Mouse (Mus musculus) lung, embryonic 15.5 days (tissue): ENCODE data around the gene Nrk. TPM values are rescaled to one million over a fixed set of nuclear protein-coding genes. Genes with fewer than 3 reads are reported as not detected.

Experiments
- ATAC-seq: fragments of 200-750 bp; cut with Nextera tagmentation; 2 replicates; pipeline ENCODE4 v1.8.0; 2017; ENCODE audit warnings: moderate number of reproducible peaks, borderline replicate concordance; ENCODE audit not compliant: low FRiP score, low TSS enrichment; ENCODE audit errors: extremely low read depth
- H3K27ac ChIP-seq: fragments of 300-500 bp; sonication (generic); 2 replicates; pipeline ENCODE4 v1.5.1; 2015; ENCODE audit warnings: moderate library complexity, mild to moderate bottlenecking, inconsistent platforms
- H3K27me3 ChIP-seq: fragments of 300-500 bp; sonication (generic); 2 replicates; pipeline ENCODE4 v1.6.1; 2015; ENCODE audit warnings: inconsistent platforms
- H3K36me3 ChIP-seq: fragments of 300-500 bp; sonication (generic); 2 replicates; pipeline ENCODE4 v1.6.1; 2015; ENCODE audit warnings: inconsistent platforms
- H3K4me1 ChIP-seq: fragments of 300-500 bp; sonication (generic); 2 replicates; pipeline ENCODE4 v1.6.1; 2015; ENCODE audit warnings: inconsistent platforms
- H3K4me2 ChIP-seq: fragments of 300-500 bp; sonication (generic); 2 replicates; pipeline ENCODE4 v1.6.1; 2015; ENCODE audit warnings: inconsistent platforms, mild to moderate bottlenecking, moderate library complexity
- H3K4me3 ChIP-seq: fragments of 300-500 bp; sonication (generic); 2 replicates; pipeline ENCODE4 v1.5.1; 2015; ENCODE audit warnings: mild to moderate bottlenecking, inconsistent platforms
- H3K9ac ChIP-seq: fragments of 300-500 bp; sonication (generic); 2 replicates; pipeline ENCODE4 v1.6.1; 2015; ENCODE audit warnings: inconsistent platforms
- H3K9me3 ChIP-seq: fragments of 300-500 bp; sonication (generic); 2 replicates; pipeline ENCODE4 v1.6.1; 2016; ENCODE audit warnings: inconsistent platforms
- WGBS: fragments of 180-500 bp; shearing (Covaris S2); methylation state at CpG from one replicate; pipeline ENCODE4 v1.1.7; 2015; 5-methylcytosine and 5-hydroxymethylcytosine counted together
- polyA plus RNA-seq: library from polyadenylated mRNA; unstranded; fragments of >200 nt; fragmentation: Nextera tagmentation; extraction: Ambion mirVana; gene quantifications from 2 replicates; pipeline ENCODE4 v1.2.1, GENCODE M21; 2015

Nrk gene
- polyA plus RNA-seq = 13.4 and 14.0 TPM in 2 replicates

- peak within 1 kb of the TSS; percentile 24 for H3K9ac ChIP-seq
- H3K27ac ChIP-seq = no peak within 1 kb of the TSS
- H3K36me3 ChIP-seq = no peaks in the 10 kb centered on the region
- no peaks in the 10 kb centered on the region for H3K9me3 ChIP-seq
- H3K4me1 ChIP-seq = no peaks in the 10 kb centered on the region
- peak within 1 kb of the TSS; percentile 75 for H3K4me2 ChIP-seq
- H3K4me3 ChIP-seq = peak within 1 kb of the TSS; percentile 48
- WGBS = 15% methylated on average over 37 of the region's 55 CpGs
- ATAC-seq = peak; percentile 91
- peaks cover 7% of the 10 kb centered on the region for H3K27me3 ChIP-seq
Observed at GRCm38 (mm10) chrX:138914041-138914776, at the start of gene Nrk. TSS of gene Nrk (plus strand) at chrX:138914430.

GRCm38 (mm10) chrX:138913366-138913765 is 864 bp upstream of the Nrk start:
- Histone ChIP-seq H3K9me3 (no peaks in the 10 kb centered on the region), H3K9ac (no peak overlapping the region), H3K4me3 (peak overlapping the region; percentile 48), H3K27ac (no peak overlapping the region), H3K27me3 (peaks cover 7% of the 10 kb centered on the region), H3K36me3 (no peaks in the 10 kb centered on the region), H3K4me1 (no peaks in the 10 kb centered on the region), H3K4me2 (peak overlapping the region; percentile 75)
- 23% methylated on average over 8 of the region's 8 CpGs for WGBS
- no peak for ATAC-seq

DNA sequence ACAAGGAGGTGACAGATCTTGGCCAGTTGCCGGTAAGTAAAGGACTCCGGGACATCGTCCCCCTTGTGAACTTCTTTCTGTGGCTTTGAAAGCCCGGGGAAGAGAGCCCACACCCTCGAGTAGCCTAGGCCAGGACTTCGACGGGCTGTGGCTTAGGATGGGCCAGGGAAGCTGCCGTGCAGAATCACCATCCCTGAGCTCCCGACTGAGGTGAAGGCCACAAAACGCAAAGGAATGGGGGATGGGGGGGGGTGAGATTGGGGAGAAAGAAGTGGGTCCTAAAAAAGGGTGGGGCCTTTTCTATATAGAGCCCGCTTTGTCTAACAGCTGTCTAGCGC is 516 bp downstream of the Nrk start:
- whole genome bisulfite sequencing = 26% methylated on average over 12 of the region's 12 CpGs
- peak; percentile 69; the same call in 1 of the 2 replicates for ATAC-seq
- H3K4me3 ChIP-seq = peak overlapping the region; percentile 48
- no peaks in the 10 kb centered on the region for H3K9me3 ChIP-seq
- H3K4me1 ChIP-seq = no peaks in the 10 kb centered on the region
- H3K9ac ChIP-seq = peak overlapping the region; percentile 24; the same call in 1 of the 2 replicates
- peak overlapping the region; percentile 75 for H3K4me2 ChIP-seq
- peaks cover 7% of the 10 kb centered on the region for H3K27me3 ChIP-seq
- H3K27ac ChIP-seq = no peak overlapping the region
- H3K36me3 ChIP-seq = no peaks in the 10 kb centered on the region

DNA sequence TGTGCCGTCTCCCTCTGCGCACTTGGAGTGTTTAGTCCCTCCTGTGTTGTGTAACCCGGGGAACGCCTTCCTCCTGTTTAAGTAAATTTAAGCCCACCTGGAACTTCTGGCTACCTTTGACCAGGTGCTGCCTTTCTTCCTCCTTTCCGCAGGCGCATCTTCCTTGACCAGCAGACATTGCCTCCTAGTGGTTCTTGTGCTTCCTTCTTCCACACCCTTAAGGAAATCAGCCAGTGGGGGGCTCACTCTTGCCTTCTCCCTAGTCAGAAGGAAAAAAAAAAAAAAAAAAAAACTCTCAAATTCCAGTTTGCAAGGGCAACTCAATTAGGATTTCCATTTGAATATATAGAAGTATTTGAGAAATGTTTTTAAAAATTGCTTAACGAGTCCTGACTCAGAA is 4.8 kb downstream of the Nrk start:
- Histone ChIP-seq H3K27me3 (no peaks in the 10 kb centered on the region), H3K36me3 (no peaks in the 10 kb centered on the region), H3K4me2 (no peak overlapping the region), H3K9me3 (no peaks in the 10 kb centered on the region), H3K9ac (no peak overlapping the region), H3K4me3 (no peak overlapping the region), H3K27ac (no peak overlapping the region), H3K4me1 (no peaks in the 10 kb centered on the region)
- WGBS = 60% methylated on average over 7 of the region's 7 CpGs
- ATAC-seq = no peak

DNA sequence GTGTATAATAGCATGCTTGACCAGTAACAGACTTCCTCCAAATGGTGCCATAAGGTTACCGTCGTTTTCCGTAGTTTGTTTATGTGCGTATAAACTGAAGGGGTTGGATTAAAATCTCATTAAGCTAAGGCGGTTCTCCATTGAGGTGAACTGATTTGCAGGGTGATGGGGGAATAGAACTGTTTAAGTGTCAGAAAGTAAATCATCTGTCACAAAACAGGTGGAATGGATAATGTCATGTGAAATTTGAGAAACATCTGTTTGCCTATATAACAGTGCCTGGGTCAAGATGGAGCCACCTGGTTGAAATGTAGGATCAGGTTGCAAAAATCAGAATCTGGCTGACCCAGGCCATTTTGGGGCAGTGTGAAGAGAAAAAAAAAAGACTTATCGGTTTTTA is 29.7 kb downstream of the Nrk start:
- Histone ChIP-seq H3K9ac (no peak overlapping the region), H3K4me3 (no peak overlapping the region), H3K4me2 (no peak overlapping the region), H3K4me1 (no peaks in the 10 kb centered on the region), H3K36me3 (no peaks in the 10 kb centered on the region), H3K9me3 (no peaks in the 10 kb centered on the region), H3K27ac (no peak overlapping the region), H3K27me3 (no peaks in the 10 kb centered on the region)
- 61% methylated on average over 6 of the region's 6 CpGs for WGBS
- ATAC-seq = no peak

GRCm38 (mm10) chrX:138960713-138961112 is 46.5 kb downstream of the Nrk start:
- 22% methylated on average over 3 of the region's 3 CpGs for WGBS
- H3K36me3 ChIP-seq = no peaks in the 10 kb centered on the region
- H3K27ac ChIP-seq = no peak overlapping the region
- no peak overlapping the region for H3K4me2 ChIP-seq
- no peak for ATAC-seq
- no peak overlapping the region for H3K4me3 ChIP-seq
- H3K27me3 ChIP-seq = no peaks in the 10 kb centered on the region
- no peaks in the 10 kb centered on the region for H3K4me1 ChIP-seq
- H3K9me3 ChIP-seq = no peaks in the 10 kb centered on the region
- H3K9ac ChIP-seq = no peak overlapping the region

DNA sequence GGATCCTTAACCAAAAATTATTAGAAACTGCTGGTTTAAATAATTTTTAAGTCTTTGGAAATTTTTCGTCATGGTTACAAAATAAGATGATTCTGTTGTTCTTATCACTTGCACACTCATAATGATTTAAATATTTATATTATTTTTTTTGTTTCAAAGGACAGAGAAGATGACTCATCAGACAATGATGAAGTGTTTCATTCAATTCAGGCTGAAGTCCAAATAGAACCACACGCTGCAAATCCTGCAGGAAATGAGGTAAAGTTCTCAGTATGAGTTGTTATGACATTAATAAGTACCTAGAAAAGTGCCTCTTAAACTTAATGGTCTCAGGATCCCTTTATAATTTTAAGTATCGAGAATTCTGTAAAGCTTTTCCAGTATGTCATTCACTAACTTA is 64.3 kb downstream of the Nrk start:
- Histone ChIP-seq H3K27ac (no peak overlapping the region), H3K27me3 (no peaks in the 10 kb centered on the region), H3K9me3 (no peaks in the 10 kb centered on the region), H3K9ac (no peak overlapping the region), H3K36me3 (no peaks in the 10 kb centered on the region), H3K4me3 (no peak overlapping the region), H3K4me2 (no peak overlapping the region), H3K4me1 (no peaks in the 10 kb centered on the region)
- WGBS = 34% methylated on average over 3 of the region's 3 CpGs
- peak; percentile 31; the same call in 1 of the 2 replicates for ATAC-seq

GRCm38 (mm10) chrX:138979249-138979648 is 65.0 kb downstream of the Nrk start:
- WGBS = 43% methylated on average over 2 of the region's 2 CpGs
- no peaks in the 10 kb centered on the region for H3K27me3 ChIP-seq
- no peak overlapping the region for H3K27ac ChIP-seq
- no peaks in the 10 kb centered on the region for H3K4me1 ChIP-seq
- no peak overlapping the region for H3K9ac ChIP-seq
- no peaks in the 10 kb centered on the region for H3K36me3 ChIP-seq
- peak; percentile 57; the same call in 1 of the 2 replicates for ATAC-seq
- no peak overlapping the region for H3K4me3 ChIP-seq
- H3K4me2 ChIP-seq = no peak overlapping the region
- H3K9me3 ChIP-seq = no peaks in the 10 kb centered on the region

GRCm38 (mm10) chrX:139014524-139014923 is 100.3 kb downstream of the Nrk start:
- H3K4me3 ChIP-seq = no peak overlapping the region
- H3K27me3 ChIP-seq = no peaks in the 10 kb centered on the region
- no peaks in the 10 kb centered on the region for H3K36me3 ChIP-seq
- no peak overlapping the region for H3K4me2 ChIP-seq
- H3K4me1 ChIP-seq = no peaks in the 10 kb centered on the region
- 64% methylated on average over 3 of the region's 3 CpGs for whole genome bisulfite sequencing
- no peak overlapping the region for H3K9ac ChIP-seq
- no peak overlapping the region for H3K27ac ChIP-seq
- H3K9me3 ChIP-seq = no peaks in the 10 kb centered on the region
- no peak for ATAC-seq

DNA sequence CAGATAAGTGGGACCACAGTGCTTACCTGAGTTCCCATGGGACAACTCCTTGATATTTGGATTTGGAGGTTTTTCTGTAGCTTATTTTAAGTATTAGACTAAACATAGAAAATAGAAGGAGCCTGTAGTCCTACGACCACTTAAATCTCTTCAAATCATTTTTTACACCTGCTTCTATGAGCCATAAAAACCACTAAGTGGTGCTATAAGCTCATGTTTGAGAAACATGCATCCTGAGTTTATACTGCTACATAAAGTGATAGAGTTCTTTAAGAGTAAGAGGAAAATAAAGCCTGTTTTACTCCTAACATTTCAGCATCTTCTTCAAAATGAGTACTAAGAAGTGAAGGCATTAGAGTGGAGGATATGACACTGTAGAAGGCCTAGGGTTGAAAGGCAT is 102.3 kb downstream of the Nrk start:
- no peaks in the 10 kb centered on the region for H3K36me3 ChIP-seq
- no peak overlapping the region for H3K4me2 ChIP-seq
- no peak overlapping the region for H3K9ac ChIP-seq
- ATAC-seq = no peak
- no peaks in the 10 kb centered on the region for H3K27me3 ChIP-seq
- no peaks in the 10 kb centered on the region for H3K4me1 ChIP-seq
- H3K9me3 ChIP-seq = no peaks in the 10 kb centered on the region
- H3K27ac ChIP-seq = no peak overlapping the region
- 44% methylated on average over 1 of the region's 1 CpGs for WGBS
- H3K4me3 ChIP-seq = no peak overlapping the region

- no peak overlapping the region for H3K9ac ChIP-seq
Observed at GRCm38 (mm10) chrX:139026532-139027097, 112.4 kb downstream of the Nrk start.

GRCm38 (mm10) chrX:139027296-139027695 is 113.1 kb downstream of the Nrk start:
- no peaks in the 10 kb centered on the region for H3K27me3 ChIP-seq
- peak overlapping the region; percentile 76 for H3K27ac ChIP-seq
- no peak overlapping the region for H3K4me3 ChIP-seq
- peak; percentile 72; the same call in 1 of the 2 replicates for ATAC-seq
- H3K4me2 ChIP-seq = no peak overlapping the region
- H3K9ac ChIP-seq = no peak overlapping the region
- 41% methylated on average over 5 of the region's 5 CpGs for WGBS
- no peaks in the 10 kb centered on the region for H3K36me3 ChIP-seq
- 0 out of 2 replicates have a peak, but pooled peaks cover 3% of the 10 kb centered on the region for H3K4me1 ChIP-seq
- no peaks in the 10 kb centered on the region for H3K9me3 ChIP-seq

More at GRCm38 (mm10) chrX:139026532-139027097, 112.4 kb downstream of the Nrk start:
- Histone ChIP-seq H3K27ac (no peak overlapping the region), H3K27me3 (no peaks in the 10 kb centered on the region), H3K4me2 (no peak overlapping the region), H3K4me3 (no peak overlapping the region), H3K36me3 (no peaks in the 10 kb centered on the region), H3K4me1 (0 out of 2 replicates have a peak, but pooled peaks cover 3% of the 10 kb centered on the region), H3K9me3 (no peaks in the 10 kb centered on the region)
- WGBS = 21% methylated on average over 3 of the region's 3 CpGs
- ATAC-seq = peak; percentile 91; the same call in 1 of the 2 replicates
